In the genomic region with DNA sequence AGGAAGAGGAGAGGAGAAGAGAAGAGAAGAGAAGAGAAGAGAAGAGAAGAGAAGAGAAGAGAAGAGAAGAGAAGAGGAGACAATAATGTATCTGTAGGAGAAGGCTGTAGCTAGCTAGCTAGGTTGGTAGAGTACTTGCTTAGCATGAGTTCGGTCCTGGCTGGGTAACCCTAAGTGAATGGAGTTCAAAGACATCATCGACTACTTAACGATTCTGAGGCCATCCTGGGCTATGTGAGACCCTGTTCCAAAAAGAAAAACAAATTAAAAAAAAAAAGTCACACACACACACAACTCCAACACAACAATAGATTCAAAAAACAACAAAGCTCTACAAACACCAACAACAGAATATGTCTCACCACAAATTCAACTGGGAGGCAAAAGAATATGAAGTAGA, we compare ENCODE assay signal across 10 mouse cellular contexts. TPM values are rescaled to one million over a fixed set of nuclear protein-coding genes. Genes with fewer than 3 reads are reported as not detected.
DNase-seq lines count a peak whose midpoint lies in the region; ATAC-seq lines count a peak whose summit lies in the region.
"Had no signal": no experiment of that assay in that cellular context is flagged by ENCODE, and none has a peak within 500 bp of the region (broad histone marks: within the 10 kb centered on the region; RNA-seq: fewer than 3 reads in every experiment).

No protein-coding gene starts in this region.

- H3K4me2 ChIP-seq in heart, embryonic 16.5 days (ENCODE audit: low read depth, low read length) = peak overlapping the region; percentile 86; the same call in 1 of the 2 replicates
- peak overlapping the region; percentile 65; the same call in 1 of the 2 replicates for H3K4me2 ChIP-seq in embryonic facial prominence, embryonic 14.5 days (ENCODE audit: low read depth, low read length)
- H3K4me2 ChIP-seq in midbrain, embryonic 11.5 days = peak overlapping the region; percentile 43; the same call in 1 of the 2 replicates

- H3K9ac ChIP-seq in heart, embryonic 16.5 days (ENCODE audit: low read length) = no peak overlapping the region
- no peak overlapping the region for H3K9ac ChIP-seq in embryonic facial prominence, embryonic 14.5 days (ENCODE audit: low read depth, low read length)
- H3K9ac ChIP-seq in midbrain, embryonic 11.5 days (ENCODE audit: low read length) = no peak overlapping the region

- DNase-seq in heart, postnatal 25 days (ENCODE audit: low spot score) = no peak
- DNase-seq in CD4-positive helper T cell, adult 2 months (ENCODE audit: low read depth, low spot score) = peak; percentile 16
- DNase-seq in embryonic facial prominence, embryonic 14.5 days (ENCODE audit: low spot score) = no peak
- DNase-seq in midbrain, embryonic 11.5 days (ENCODE audit: low spot score, missing footprints) = no peak
- DNase-seq in cerebellum, adult 9-11 months = no peak
- DNase-seq in right cerebral cortex, adult 2 months (ENCODE audit: low spot score in 2 of 2) = no peak
- no peak for DNase-seq in T-cell, adult 2 months (ENCODE audit: low spot score)

- 76% methylated on average over 3 of the region's 3 CpGs for WGBS in heart, embryonic 16.5 days
- WGBS in embryonic facial prominence, embryonic 14.5 days = 68% methylated on average over 3 of the region's 3 CpGs
- 78% methylated on average over 3 of the region's 3 CpGs for WGBS in midbrain, embryonic 11.5 days

- peaks cover 9% of the 10 kb centered on the region for H3K4me1 ChIP-seq in heart, embryonic 16.5 days (ENCODE audit: control insufficient read depth, insufficient read depth, low read length)
- no peaks in the 10 kb centered on the region for H3K4me1 ChIP-seq in embryonic facial prominence, embryonic 14.5 days (ENCODE audit: control insufficient read depth, insufficient read depth, low read length)
- H3K4me1 ChIP-seq in midbrain, embryonic 11.5 days (ENCODE audit: control insufficient read depth, insufficient read depth, low read length) = no peaks in the 10 kb centered on the region

- no peak for ATAC-seq in heart, embryonic 16.5 days (replicated peaks; ENCODE audit: extremely low read depth, insufficient read depth, low FRiP score)
- no peak for ATAC-seq in embryonic facial prominence, embryonic 14.5 days (ENCODE audit: low read depth)
- no peak for ATAC-seq in midbrain, embryonic 11.5 days (ENCODE audit: low FRiP score)

- H3K9me3 ChIP-seq in heart, embryonic 16.5 days (replicated peaks; ENCODE audit: control insufficient read depth, low read length) = no peaks in the 10 kb centered on the region
- H3K9me3 ChIP-seq in embryonic facial prominence, embryonic 14.5 days (ENCODE audit: control insufficient read depth, low read length) = no peaks in the 10 kb centered on the region
- H3K9me3 ChIP-seq in midbrain, embryonic 11.5 days (ENCODE audit: control insufficient read depth, low read length) = no peaks in the 10 kb centered on the region

- intact Hi-C loops in heart, postnatal 25 days (cut with DNase I) = loop anchor here (2.0 kb wide), 3 partner anchors 35 to 173 kb away; a partner anchor contains a TSS

- no peaks in the 10 kb centered on the region for H3K36me3 ChIP-seq in heart, embryonic 16.5 days (ENCODE audit: control insufficient read depth, insufficient read depth)
- no peaks in the 10 kb centered on the region for H3K36me3 ChIP-seq in embryonic facial prominence, embryonic 14.5 days (ENCODE audit: control insufficient read depth, insufficient read depth, low read length)
- H3K36me3 ChIP-seq in midbrain, embryonic 11.5 days (ENCODE audit: control insufficient read depth, insufficient read depth, low read length) = no peaks in the 10 kb centered on the region

- peaks cover 8% of the 10 kb centered on the region for H3K27me3 ChIP-seq in heart, embryonic 16.5 days (ENCODE audit: control insufficient read depth, insufficient read depth, low read length)
- H3K27me3 ChIP-seq in embryonic facial prominence, embryonic 14.5 days (replicated peaks; ENCODE audit: control insufficient read depth, insufficient read depth, low read length) = peaks cover 7% of the 10 kb centered on the region
- peaks cover 5% of the 10 kb centered on the region; the same call in 1 of the 2 replicates for H3K27me3 ChIP-seq in midbrain, embryonic 11.5 days (ENCODE audit: control insufficient read depth, insufficient read depth, low read length)

- no peak overlapping the region for H3K27ac ChIP-seq in heart, embryonic 16.5 days (ENCODE audit: low read length)
- H3K27ac ChIP-seq in embryonic facial prominence, embryonic 14.5 days (replicated peaks; ENCODE audit: low read depth, low read length) = no peak overlapping the region
- no peak overlapping the region for H3K27ac ChIP-seq in midbrain, embryonic 11.5 days (ENCODE audit: low read depth, low read length)

- H3K4me3 ChIP-seq in heart, embryonic 16.5 days (ENCODE audit: low read length) = no peak overlapping the region
- no peak overlapping the region; the same call in 1 of the 2 replicates for H3K4me3 ChIP-seq in embryonic facial prominence, embryonic 14.5 days (ENCODE audit: low read depth, low read length)
- H3K4me3 ChIP-seq in midbrain, embryonic 11.5 days (ENCODE audit: low read depth, low read length) = peak overlapping the region; percentile 39; the same call in 1 of the 2 replicates

RNA-seq across cellular contexts. Expression of a gene that starts 6.1 kb away (rescaled TPM):
- 0.29 and 0.57 TPM in 2 replicates for polyA plus RNA-seq in heart, embryonic 16.5 days (2015; fragmentation: Nextera tagmentation; extraction: Ambion mirVana)
- under 1 TPM in 1 of 2 experiments, not detected in 1; 0.39 TPM for total RNA-seq in heart, postnatal 25 days (2021)
- 4.6 and 8.1 TPM in 2 replicates for polyA plus RNA-seq in embryonic facial prominence, embryonic 14.5 days (2014; fragmentation: Nextera tagmentation; extraction: Ambion mirVana)
- polyA plus RNA-seq in midbrain, embryonic 11.5 days (2014; fragmentation: Nextera tagmentation; extraction: Ambion mirVana) = 0.66 TPM in 1 of 2 replicates, not detected in the other

RNA-seq across cellular contexts. Expression of a gene that starts 35.8 kb away (rescaled TPM):
- 116 and 117 TPM in 2 replicates for polyA plus RNA-seq in heart, embryonic 16.5 days (2015; fragmentation: Nextera tagmentation; extraction: Ambion mirVana)
- 10 to 100 TPM; 82.3 to 84.2 TPM for total RNA-seq in heart, postnatal 25 days (2021)
- polyA plus RNA-seq in embryonic facial prominence, embryonic 14.5 days (2014; fragmentation: Nextera tagmentation; extraction: Ambion mirVana) = 54.5 and 59.0 TPM in 2 replicates
- polyA plus RNA-seq in midbrain, embryonic 11.5 days (2014; fragmentation: Nextera tagmentation; extraction: Ambion mirVana) = 94.6 and 108 TPM in 2 replicates

RNA-seq across cellular contexts. Expression of a gene that starts 43.2 kb away (rescaled TPM):
- 0.16 TPM in 1 of 2 replicates, not detected in the other for polyA plus RNA-seq in heart, embryonic 16.5 days (2015; fragmentation: Nextera tagmentation; extraction: Ambion mirVana)
- not detected for total RNA-seq in heart, postnatal 25 days (2021)
- polyA plus RNA-seq in embryonic facial prominence, embryonic 14.5 days (2014; fragmentation: Nextera tagmentation; extraction: Ambion mirVana) = not detected in 2 replicates
- polyA plus RNA-seq in midbrain, embryonic 11.5 days (2014; fragmentation: Nextera tagmentation; extraction: Ambion mirVana) = not detected in 2 replicates
- total RNA-seq: gastrocnemius, postnatal 14 days; left cerebral cortex, adult 18-20 months had no signal
